Mouse (Mus musculus) forebrain, embryonic 14.5 days (tissue): Measurements from ENCODE around the gene Poll. TPM values are rescaled to one million over a fixed set of nuclear protein-coding genes. Genes with fewer than 3 reads are reported as not detected.
"Not testable (repeated sequence)": the region's sequence is repeated elsewhere in the genome, so short reads cannot be mapped to it uniquely, and the experiment has no call there.

Source experiments
- ATAC-seq: fragments of 200-750 bp; cut with Nextera tagmentation; 2 replicates; pipeline ENCODE4 v1.8.0; 2017; ENCODE audit warnings: mild to moderate bottlenecking, moderate library complexity
- DNase-seq: peaks from one replicate; pipeline ENCODE4 v3.0.0-alpha.2; 2015; ENCODE audit warnings: low spot score
- H3K27ac ChIP-seq: fragments of 300-500 bp; sonication (generic); 2 replicates; pipeline ENCODE4 v1.5.1; 2014; ENCODE audit warnings: low read depth, mild to moderate bottlenecking, control low read depth, low read length, moderate library complexity
- H3K27me3 ChIP-seq: fragments of 300-500 bp; sonication (generic); replicated peaks from 2 replicates; pipeline ENCODE4 v1.6.1; 2014; ENCODE audit warnings: low read length, control low read depth, mixed read lengths; ENCODE audit not compliant: control insufficient read depth, insufficient read depth
- H3K36me3 ChIP-seq: fragments of 300-500 bp; sonication (generic); 2 replicates; pipeline ENCODE4 v1.6.1; 2014; ENCODE audit warnings: low read length, control low read depth; ENCODE audit not compliant: control insufficient read depth, insufficient read depth
- H3K4me1 ChIP-seq: fragments of 300-500 bp; sonication (generic); 2 replicates; pipeline ENCODE4 v1.6.1; 2014; ENCODE audit warnings: antibody characterized with exemption, low read length, control low read depth; ENCODE audit not compliant: control insufficient read depth, insufficient read depth
- H3K4me2 ChIP-seq: fragments of 300-500 bp; sonication (generic); 2 replicates; pipeline ENCODE4 v1.6.1; 2014; ENCODE audit warnings: mild to moderate bottlenecking, control low read depth, low read length
- H3K4me3 ChIP-seq: fragments of 300-500 bp; sonication (generic); 2 replicates; pipeline ENCODE4 v1.5.1; 2014; ENCODE audit warnings: low read depth, low read length, control low read depth
- H3K9ac ChIP-seq: fragments of 300-500 bp; sonication (generic); 2 replicates; pipeline ENCODE4 v1.6.1; 2014; ENCODE audit warnings: mild to moderate bottlenecking, low read length, control low read depth, moderate library complexity
- H3K9me3 ChIP-seq: fragments of 300-500 bp; sonication (generic); replicated peaks from 2 replicates; pipeline ENCODE4 v1.6.1; 2016; ENCODE audit warnings: low read length, control low read depth, mixed read lengths; ENCODE audit not compliant: control insufficient read depth
- WGBS: fragments of 180-500 bp; shearing (Covaris S2); extraction: QIAGEN DNeasy Blood & Tissue Kit; methylation state at CpG from one replicate; pipeline ENCODE4 v1.1.7; 2014; 5-methylcytosine and 5-hydroxymethylcytosine counted together
- polyA plus RNA-seq: library from polyadenylated mRNA; unstranded; fragments of >200 nt; fragmentation: Nextera tagmentation; extraction: Ambion mirVana; gene quantifications from 2 replicates; pipeline ENCODE4 v1.2.1, GENCODE M21; 2014

Gene Poll
- polyA plus RNA-seq, 1 experiment from 2014 or later = 13.0 TPM

DNA sequence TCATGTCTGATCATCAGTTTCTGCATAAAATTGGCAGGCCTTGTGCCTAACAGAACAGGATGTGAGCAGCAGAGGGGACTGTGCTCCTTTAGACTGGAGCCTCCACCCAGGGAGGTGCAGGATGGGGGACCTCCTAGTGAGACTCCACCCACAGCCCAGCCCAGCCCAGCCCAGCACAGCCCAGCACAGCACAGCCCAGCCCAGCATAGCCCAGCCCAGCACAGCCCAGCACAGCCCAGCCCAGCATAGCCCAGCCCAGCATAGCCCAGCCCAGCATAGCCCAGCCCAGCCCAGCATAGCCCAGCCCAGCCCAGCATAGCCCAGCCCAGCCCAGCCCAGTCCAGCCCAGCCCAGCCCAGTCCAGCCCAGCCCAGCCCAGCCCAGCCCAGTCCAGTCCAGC, 12.1 kb downstream of the Poll start:
- peaks cover 14% of the 10 kb centered on the region; the same call in 1 of the 2 replicates for H3K27me3 ChIP-seq
- not testable (repeated sequence) for H3K36me3 ChIP-seq, H3K27ac ChIP-seq, H3K4me1 ChIP-seq, H3K4me3 ChIP-seq, H3K4me2 ChIP-seq, DNase-seq, H3K9me3 ChIP-seq, H3K9ac ChIP-seq, ATAC-seq

DNA sequence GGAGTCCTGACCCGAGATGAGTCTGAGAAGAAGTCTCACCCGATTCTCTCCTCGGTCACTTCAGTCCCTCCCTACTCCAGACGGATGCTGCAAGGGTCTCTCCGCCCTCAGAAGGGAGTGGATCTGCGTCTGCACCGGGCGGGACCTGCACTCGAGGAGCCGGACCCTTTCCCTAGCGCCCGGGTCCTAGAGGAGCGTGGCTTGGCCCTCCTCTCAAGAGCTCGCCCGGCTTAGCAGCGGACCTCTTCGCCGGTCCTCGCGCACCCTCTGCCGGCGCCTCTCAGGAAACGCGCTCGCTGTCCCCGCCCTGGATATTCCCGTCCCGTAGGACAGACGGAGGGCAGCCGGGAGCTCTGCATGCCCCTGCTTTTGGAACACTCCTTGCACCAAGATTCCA, 15.4 kb downstream of the Poll start:
- DNase-seq (peak; percentile 86), ATAC-seq (peak; percentile 78)
- Histone ChIP-seq H3K4me3 (peak overlapping the region; percentile 21), H3K9ac (peak overlapping the region; percentile 41; the same call in 1 of the 2 replicates), H3K4me1 (peaks cover 5% of the 10 kb centered on the region; the same call in 1 of the 2 replicates), H3K4me2 (peak overlapping the region; percentile 63), H3K9me3 (no peaks in the 10 kb centered on the region), H3K27ac (no peak overlapping the region), H3K36me3 (no peaks in the 10 kb centered on the region), H3K27me3 (peaks cover 26% of the 10 kb centered on the region)
- WGBS = under 1% methylated on average over 30 of the region's 30 CpGs

DNA sequence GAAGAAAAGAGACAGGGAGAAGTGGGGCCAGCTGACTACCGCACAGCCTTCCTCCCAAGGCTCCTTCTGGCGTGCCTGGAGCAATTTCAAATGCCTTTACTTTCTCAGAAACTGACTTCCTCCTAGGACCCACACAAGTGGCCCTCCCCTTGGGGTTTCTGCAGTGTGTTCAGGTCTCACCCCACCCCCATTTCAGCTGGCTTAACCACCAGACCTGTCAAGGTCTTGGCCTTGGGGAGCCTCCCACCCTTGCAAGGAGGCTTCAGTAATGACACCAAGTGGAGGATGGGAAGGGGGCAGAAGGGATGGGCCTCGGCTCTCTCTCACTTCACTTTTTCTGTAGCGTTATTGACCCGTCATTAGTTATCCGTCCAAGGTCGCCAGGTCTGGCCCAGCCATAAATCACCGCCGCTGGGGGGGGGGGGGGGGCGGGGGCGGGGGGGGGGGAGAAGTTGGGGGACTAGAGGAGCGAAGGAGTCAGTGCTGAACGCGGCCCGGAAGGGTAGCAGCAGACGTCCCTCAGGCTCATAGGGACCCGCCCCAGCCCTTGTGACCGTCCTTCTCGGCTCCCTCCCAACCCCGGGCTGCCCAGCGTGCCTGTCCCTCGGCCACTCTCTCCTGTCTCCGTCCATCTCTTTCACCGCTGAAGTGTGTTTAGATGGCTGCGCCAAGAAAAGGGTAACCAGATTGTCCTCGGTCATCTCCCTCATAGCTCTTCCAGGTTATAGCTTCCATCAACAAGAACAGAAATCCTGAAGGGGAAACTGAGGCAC, 16.0 kb downstream of the Poll start:
- 3% methylated on average over 17 of the region's 26 CpGs for WGBS
- Histone ChIP-seq H3K9me3 (no peaks in the 10 kb centered on the region), H3K4me3 (peak overlapping the region; percentile 21), H3K27me3 (peaks cover 26% of the 10 kb centered on the region), H3K4me2 (peak overlapping the region; percentile 63), H3K36me3 (no peaks in the 10 kb centered on the region), H3K9ac (peak overlapping the region; percentile 41; the same call in 1 of the 2 replicates), H3K4me1 (peaks cover 5% of the 10 kb centered on the region; the same call in 1 of the 2 replicates), H3K27ac (no peak overlapping the region)
- peak; percentile 21 for DNase-seq
- 0 out of 2 replicates have a peak, but pooled peaks have one; percentile 24 for ATAC-seq

DNA sequence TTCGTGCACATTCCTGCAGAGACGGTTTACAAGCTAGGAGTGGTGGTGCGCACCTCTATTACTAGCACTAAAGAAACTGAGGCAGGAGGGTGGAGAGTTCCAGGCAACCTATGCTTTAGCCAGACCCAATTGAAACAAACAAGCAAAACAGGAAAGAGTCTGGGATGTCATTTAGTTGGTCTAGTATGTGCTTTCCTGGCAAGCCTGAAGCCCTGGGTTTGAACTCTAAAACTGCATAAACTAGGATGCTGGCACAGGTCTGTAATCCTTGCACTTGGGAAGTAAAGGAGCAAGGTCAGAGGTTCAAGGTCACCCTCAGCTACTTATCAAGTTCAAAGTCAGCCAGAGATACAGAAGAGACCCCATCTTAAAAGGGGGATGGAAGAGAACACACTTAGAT, 18.3 kb downstream of the Poll start:
- Histone ChIP-seq H3K27ac (0 out of 2 replicates have a peak overlapping the region, but pooled peaks have one; percentile 44), H3K4me1 (peaks cover 5% of the 10 kb centered on the region; the same call in 1 of the 2 replicates), H3K27me3 (peaks cover 23% of the 10 kb centered on the region), H3K4me3 (peak overlapping the region; percentile 38), H3K36me3 (no peaks in the 10 kb centered on the region), H3K9me3 (no peaks in the 10 kb centered on the region), H3K4me2 (peak overlapping the region; percentile 71), H3K9ac (peak overlapping the region; percentile 67)
- DNase-seq (no peak), ATAC-seq (no peak)
- WGBS = 15% methylated on average over 3 of the region's 3 CpGs

DNA sequence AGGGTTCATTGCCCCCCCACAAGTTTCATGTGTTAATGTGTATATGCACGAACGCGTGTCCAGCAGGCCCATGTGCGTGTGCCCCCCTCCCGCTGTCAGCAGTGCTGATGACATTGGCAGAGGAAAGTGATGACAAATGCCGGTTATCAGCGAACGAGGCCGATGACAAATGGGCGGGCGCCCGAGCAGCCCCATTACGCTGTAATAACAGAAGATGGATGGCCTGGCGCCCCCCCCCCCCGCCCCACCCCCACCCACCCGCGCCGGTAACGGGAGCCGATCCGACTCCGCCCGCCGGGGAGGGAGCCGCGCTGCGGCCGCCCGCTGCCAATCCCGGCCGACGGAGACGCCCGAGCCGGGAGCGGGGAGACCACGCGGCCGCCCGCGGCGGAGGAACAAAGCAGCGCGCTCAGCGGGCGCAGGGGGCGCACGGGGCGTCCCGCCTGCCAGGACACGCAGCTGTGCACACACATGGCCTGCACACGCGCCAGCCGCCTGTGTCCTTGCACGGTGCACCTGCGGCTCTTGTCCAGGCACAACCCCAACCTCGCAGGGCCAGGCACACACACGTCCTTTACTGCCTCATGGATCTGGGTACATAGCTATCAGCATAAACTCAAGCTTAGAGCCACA, 18.8 kb downstream of the Poll start:
- Histone ChIP-seq H3K36me3 (no peaks in the 10 kb centered on the region), H3K4me1 (peaks cover 5% of the 10 kb centered on the region; the same call in 1 of the 2 replicates), H3K27ac (peak overlapping the region; percentile 44; the same call in 1 of the 2 replicates), H3K9ac (peak overlapping the region; percentile 67), H3K4me2 (peak overlapping the region; percentile 71), H3K9me3 (no peaks in the 10 kb centered on the region), H3K27me3 (peaks cover 23% of the 10 kb centered on the region), H3K4me3 (peak overlapping the region; percentile 38)
- under 1% methylated on average over 41 of the region's 58 CpGs for WGBS
- DNase-seq (peak; percentile 77), ATAC-seq (peak; percentile 62)

DNA sequence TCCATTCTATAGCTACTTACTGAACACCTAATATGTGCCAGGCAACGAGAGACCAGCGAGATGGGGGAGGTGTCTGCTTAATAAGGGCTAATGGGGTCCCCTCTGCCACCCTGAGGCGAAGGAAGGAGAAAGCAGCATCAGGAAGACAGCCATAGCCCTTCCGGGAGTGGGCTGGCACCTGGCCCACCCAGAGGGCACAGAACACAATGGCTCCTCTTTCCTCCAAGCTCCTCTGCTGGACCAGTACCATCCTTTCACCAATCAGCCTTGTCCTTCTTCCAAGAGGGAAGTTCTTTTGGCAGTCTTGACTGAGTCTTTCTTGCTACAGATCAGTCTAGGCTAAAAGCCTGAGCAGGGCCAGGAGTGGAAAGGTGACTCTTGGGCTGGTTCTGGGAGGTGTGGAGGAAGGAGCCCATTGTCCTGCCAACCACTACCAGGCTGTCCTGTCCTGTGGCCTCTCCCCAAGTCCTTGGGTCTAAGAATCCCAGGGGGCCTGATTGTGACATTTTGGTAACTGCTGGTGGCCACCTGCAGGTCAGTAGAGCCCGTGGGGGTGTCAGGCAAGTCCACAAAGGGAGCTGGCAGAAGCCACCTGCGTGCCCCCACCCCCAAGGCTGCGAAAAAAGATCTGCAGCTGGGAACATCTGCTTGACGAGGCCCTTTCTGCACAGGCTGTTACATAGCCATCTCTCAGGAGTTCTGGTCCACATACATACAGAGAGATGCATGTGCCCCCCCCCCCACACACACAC, 19.5 kb downstream of the Poll start:
- H3K4me3 ChIP-seq = peak overlapping the region; percentile 38
- peak overlapping the region; percentile 67 for H3K9ac ChIP-seq
- ATAC-seq (no peak; the same call in 1 of the 2 replicates), DNase-seq (peak; percentile 34)
- 0 out of 2 replicates have a peak overlapping the region, but pooled peaks have one; percentile 44 for H3K27ac ChIP-seq
- no peaks in the 10 kb centered on the region for H3K9me3 ChIP-seq
- H3K4me2 ChIP-seq = peak overlapping the region; percentile 71
- 22% methylated on average over 8 of the region's 8 CpGs for WGBS
- no peaks in the 10 kb centered on the region for H3K36me3 ChIP-seq
- peaks cover 5% of the 10 kb centered on the region; the same call in 1 of the 2 replicates for H3K4me1 ChIP-seq
- H3K27me3 ChIP-seq = peaks cover 23% of the 10 kb centered on the region

DNA sequence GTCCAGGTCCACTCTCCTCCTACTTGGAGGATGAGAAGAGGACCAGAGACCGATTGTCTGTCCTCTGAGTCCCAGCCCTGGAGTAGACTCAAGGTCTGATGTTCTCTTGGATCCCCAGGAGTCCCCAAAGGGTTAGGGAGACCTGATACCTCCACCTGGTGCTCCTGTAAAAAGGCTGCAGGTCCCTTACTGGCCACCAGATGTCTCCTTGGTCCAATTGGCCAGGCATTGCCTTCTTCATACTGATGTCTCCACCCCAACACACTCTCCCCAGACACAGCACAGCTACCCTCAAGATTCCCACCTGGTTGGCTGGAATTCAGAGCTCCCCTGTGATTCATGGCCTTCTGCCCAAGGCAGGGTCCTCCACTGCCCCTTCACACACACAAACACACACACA, 22.8 kb downstream of the Poll start:
- WGBS = 69% methylated on average over 1 of the region's 1 CpGs
- Histone ChIP-seq H3K4me3 (no peak overlapping the region), H3K27me3 (peaks cover 5% of the 10 kb centered on the region), H3K4me1 (peaks cover 7% of the 10 kb centered on the region; the same call in 1 of the 2 replicates), H3K9ac (no peak overlapping the region), H3K4me2 (no peak overlapping the region), H3K9me3 (no peaks in the 10 kb centered on the region), H3K27ac (no peak overlapping the region), H3K36me3 (no peaks in the 10 kb centered on the region)
- DNase-seq (peak; percentile 22), ATAC-seq (no peak)

DNA sequence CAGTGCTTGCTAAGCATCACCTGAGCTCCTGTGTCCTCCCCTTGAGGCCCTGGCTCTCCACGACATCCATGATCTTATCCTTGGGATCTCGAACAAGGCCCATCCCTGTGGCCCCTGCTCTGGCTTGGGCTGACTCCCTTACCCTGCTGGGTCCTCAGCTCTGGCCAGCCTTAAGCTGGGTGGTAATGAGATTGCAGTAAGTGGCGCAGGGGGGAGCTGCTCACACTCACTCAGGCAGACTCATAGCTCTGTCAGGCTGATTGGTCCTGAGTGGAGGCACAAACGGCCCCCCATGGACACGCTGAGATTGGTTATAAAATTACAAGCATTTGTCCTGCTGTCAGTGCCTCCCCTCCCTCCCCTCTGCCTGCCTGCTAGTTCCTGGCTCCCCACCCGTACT, 24.4 kb downstream of the Poll start:
- peaks cover 5% of the 10 kb centered on the region; the same call in 1 of the 2 replicates for H3K4me1 ChIP-seq
- no peak overlapping the region for H3K4me3 ChIP-seq
- H3K27me3 ChIP-seq = no peaks in the 10 kb centered on the region; the same call in 1 of the 2 replicates
- WGBS = 75% methylated on average over 6 of the region's 6 CpGs
- ATAC-seq (no peak), DNase-seq (no peak)
- H3K4me2 ChIP-seq = no peak overlapping the region
- H3K36me3 ChIP-seq = 0 out of 2 replicates have a peak, but pooled peaks cover 3% of the 10 kb centered on the region
- H3K9ac ChIP-seq = no peak overlapping the region
- H3K9me3 ChIP-seq = no peaks in the 10 kb centered on the region
- no peak overlapping the region for H3K27ac ChIP-seq
